Mouse (Mus musculus): ENCODE results near the gene Haus2. TPM values are rescaled to one million over a fixed set of nuclear protein-coding genes. Genes with fewer than 3 reads are reported as not detected.

Gene Haus2
- total RNA-seq, 2 experiments from 2014 or later: 9.0 to 9.3 TPM

- no peak for DNase-seq (ENCODE audit: low spot score in 2 of 2)
Observed at GRCm38 (mm10) chr2:120662766-120663165, 53.6 kb downstream of the Haus2 start.

- DNase-seq (ENCODE audit: low spot score in 2 of 2): no peak
Observed at GRCm38 (mm10) chr2:120663491-120664154, 54.4 kb downstream of the Haus2 start.

- DNase-seq (ENCODE audit: low spot score in 2 of 2): no peak
Observed at GRCm38 (mm10) chr2:120667446-120667845, 58.3 kb downstream of the Haus2 start.

GRCm38 (mm10) chr2:120670253-120670652 lies 61.1 kb downstream of the Haus2 start:
- no peak for DNase-seq (ENCODE audit: low spot score in 2 of 2)

Other genes with a start within 250 kb of the Haus2 start
- 10 to 100 TPM; 42.6 to 44.0 TPM for gene Ganc, start 205.5 kb upstream of the Haus2 start, total RNA-seq (2021)
- gene Tmem87a, start 205.3 kb upstream of the Haus2 start, total RNA-seq (2021): 10 to 100 TPM; 37.9 to 49.9 TPM
- under 1 TPM in 1 of 2 experiments, not detected in 1; 0.61 TPM for gene Capn3, start 153.4 kb upstream of the Haus2 start, total RNA-seq (2021)
- gene Zfp106, start 45.5 kb upstream of the Haus2 start, total RNA-seq (2021): 100 to 1,000 TPM; 103 to 117 TPM
- gene Snap23, start 41.7 kb upstream of the Haus2 start, total RNA-seq (2021): 10 to 100 TPM; 62.0 to 63.1 TPM
- gene Lrrc57, start 137 bp downstream of the Haus2 start, total RNA-seq (2021): 10 to 100 TPM; 12.5 to 12.8 TPM
- gene Stard9, start 19.7 kb downstream of the Haus2 start, total RNA-seq (2021): 1 to 10 TPM; 6.2 to 8.0 TPM
- gene Cdan1, start 240.7 kb downstream of the Haus2 start, total RNA-seq (2021): 10 to 100 TPM; 12.7 to 13.0 TPM
- gene Ttbk2, start 241.2 kb downstream of the Haus2 start, total RNA-seq (2021): 10 to 100 TPM; 11.1 to 12.3 TPM

All from adrenal gland, adult 18-20 months (tissue).